Comparison of ENCODE assay signal across 9 mouse cellular contexts in the genomic region with DNA sequence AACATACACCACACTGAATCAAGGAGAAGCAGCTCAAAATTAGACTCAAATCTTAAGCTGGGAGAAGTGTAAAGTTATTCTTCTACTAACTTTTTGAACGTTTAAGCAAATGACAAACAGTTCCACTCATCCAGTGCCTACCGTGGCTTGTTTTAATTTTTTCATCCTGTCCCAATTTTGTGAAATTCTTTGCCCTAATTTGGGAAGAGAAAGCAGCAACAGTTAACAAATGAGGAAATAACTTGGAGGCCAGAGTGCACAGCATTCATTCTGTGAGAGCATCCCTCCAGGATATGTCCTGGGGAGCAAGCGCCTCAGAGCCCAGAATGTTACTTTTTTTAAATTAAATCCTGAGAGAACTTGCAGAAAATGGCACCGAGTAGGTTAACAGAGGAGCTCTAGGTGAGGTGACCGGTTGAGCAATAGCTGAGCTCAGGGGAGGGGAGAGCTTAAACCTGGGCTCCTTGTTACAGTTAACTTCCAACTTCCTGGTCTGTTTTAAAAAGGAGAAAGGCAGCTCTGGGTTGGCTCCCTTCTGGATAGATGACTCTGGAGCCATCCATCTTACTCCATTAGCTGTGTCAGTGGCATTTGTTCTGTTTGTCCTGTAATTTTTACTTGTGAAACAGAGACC. TPM values are rescaled to one million over a fixed set of nuclear protein-coding genes. Genes with fewer than 3 reads are reported as not detected.
A peak's percentile ranks its signal among the peaks of the same experiment; 100 is the strongest.
DNase-seq lines count a peak whose midpoint lies in the region; ATAC-seq and TF ChIP-seq lines count a peak whose summit lies in the region.
"Had no signal": no experiment of that assay in that cellular context is flagged by ENCODE, and none has a peak within 500 bp of the region (broad histone marks: within the 10 kb centered on the region; RNA-seq: fewer than 3 reads in every experiment).

No protein-coding gene starts in this region.

- DNase-seq in lung, embryonic 14.5 days: no peak
- no peak for DNase-seq in lung, postnatal 4 days
- no peak for DNase-seq in left cerebral cortex, adult 9 months (ENCODE audit: low spot score in 2 of 2)
- DNase-seq in adrenal gland, postnatal 10 days: no peak
- no peak for DNase-seq in kidney, postnatal 10 days
- DNase-seq: adrenal gland, postnatal 25 days had no signal

- H3K27me3 ChIP-seq in lung, embryonic 14.5 days (ENCODE audit: insufficient read depth, low read length): no peaks in the 10 kb centered on the region
- H3K27me3 ChIP-seq in limb, embryonic 13.5 days: no peaks in the 10 kb centered on the region
- no peaks in the 10 kb centered on the region for H3K27me3 ChIP-seq in stomach, embryonic 14.5 days (ENCODE audit: control insufficient read depth, insufficient read depth, low read length)

- ATAC-seq in lung, embryonic 14.5 days (ENCODE audit: insufficient read depth): no peak
- no peak for ATAC-seq in limb, embryonic 13.5 days (ENCODE audit: low FRiP score, low read depth)
- ATAC-seq in stomach, embryonic 14.5 days (ENCODE audit: insufficient number of reproducible peaks, insufficient read depth, low FRiP score, low read depth): no peak

- H3K9me3 ChIP-seq in lung, embryonic 14.5 days (ENCODE audit: low read depth, low read length): no peaks in the 10 kb centered on the region
- no peaks in the 10 kb centered on the region for H3K9me3 ChIP-seq in limb, embryonic 13.5 days
- H3K9me3 ChIP-seq in stomach, embryonic 14.5 days (ENCODE audit: control insufficient read depth, low read depth, low read length): no peaks in the 10 kb centered on the region

- H3K4me3 ChIP-seq in lung, embryonic 14.5 days (ENCODE audit: low read depth, low read length): peak overlapping the region; percentile 84
- H3K4me3 ChIP-seq in embryonic fibroblast, embryonic 13.5 days (ENCODE audit: insufficient read depth, low read length): peak overlapping the region; percentile 95
- H3K4me3 ChIP-seq in limb, embryonic 13.5 days: peak overlapping the region; percentile 88
- peak overlapping the region; percentile 77 for H3K4me3 ChIP-seq in stomach, embryonic 14.5 days (ENCODE audit: low read depth, low read length)

- TF ChIP-seq CTCF in lung, embryonic 14.5 days (IDR thresholded peaks at IDR 0.05; ENCODE audit: low read depth): no peak
- no peak for TF ChIP-seq CTCF in embryonic fibroblast, embryonic 13.5 days (IDR thresholded peaks at IDR 0.05; ENCODE audit: borderline replicate concordance, insufficient read depth, low read length)

- WGBS in lung, embryonic 14.5 days: 49% methylated on average over 5 of the region's 5 CpGs
- 63% methylated on average over 5 of the region's 5 CpGs for WGBS in limb, embryonic 13.5 days
- WGBS in stomach, embryonic 14.5 days: 54% methylated on average over 5 of the region's 5 CpGs

- H3K27ac ChIP-seq in lung, embryonic 14.5 days (ENCODE audit: low read depth): no peak overlapping the region
- peak overlapping the region; percentile 55 for H3K27ac ChIP-seq in embryonic fibroblast, embryonic 13.5 days (ENCODE audit: insufficient read depth, low read length)
- no peak overlapping the region for H3K27ac ChIP-seq in limb, embryonic 13.5 days
- H3K27ac ChIP-seq in stomach, embryonic 14.5 days (ENCODE audit: low read length): no peak overlapping the region

- H3K9ac ChIP-seq in lung, embryonic 14.5 days: peak overlapping the region; percentile 93
- peak overlapping the region; percentile 88 for H3K9ac ChIP-seq in limb, embryonic 13.5 days
- peak overlapping the region; percentile 70; the same call in 1 of the 2 replicates for H3K9ac ChIP-seq in stomach, embryonic 14.5 days (replicated peaks; ENCODE audit: low read depth, low read length)

- TF ChIP-seq POLR2A in embryonic fibroblast, embryonic 13.5 days (IDR thresholded peaks at IDR 0.05; ENCODE audit: low read depth, low read length): no peak

- peaks cover 6% of the 10 kb centered on the region; the same call in 1 of the 2 replicates for H3K4me1 ChIP-seq in lung, embryonic 14.5 days (ENCODE audit: insufficient read depth)
- no peaks in the 10 kb centered on the region; the same call in 1 of the 2 replicates for H3K4me1 ChIP-seq in embryonic fibroblast, embryonic 13.5 days (ENCODE audit: control insufficient read depth, insufficient read depth, low read length)
- peaks cover 23% of the 10 kb centered on the region for H3K4me1 ChIP-seq in limb, embryonic 13.5 days
- peaks cover 15% of the 10 kb centered on the region; the same call in 1 of the 2 replicates for H3K4me1 ChIP-seq in stomach, embryonic 14.5 days (ENCODE audit: control insufficient read depth, insufficient read depth, low read length)

- H3K36me3 ChIP-seq in lung, embryonic 14.5 days (ENCODE audit: insufficient read depth): peaks cover 39% of the 10 kb centered on the region
- peaks cover 34% of the 10 kb centered on the region for H3K36me3 ChIP-seq in limb, embryonic 13.5 days
- H3K36me3 ChIP-seq in stomach, embryonic 14.5 days (ENCODE audit: control insufficient read depth, insufficient read depth, low read length): peaks cover 21% of the 10 kb centered on the region

- H3K4me2 ChIP-seq in lung, embryonic 14.5 days: peak overlapping the region; percentile 86
- H3K4me2 ChIP-seq in limb, embryonic 13.5 days (replicated peaks): peak overlapping the region; percentile 86
- H3K4me2 ChIP-seq in stomach, embryonic 14.5 days (replicated peaks; ENCODE audit: low read depth, low read length): peak overlapping the region; percentile 50

RNA-seq across cellular contexts. Expression of gene M6pr, which starts 1.8 kb away (rescaled TPM):
- 115 and 120 TPM in 2 replicates for polyA plus RNA-seq in lung, embryonic 14.5 days (2014; fragmentation: Nextera tagmentation; extraction: Ambion mirVana)
- polyA plus RNA-seq in embryonic fibroblast, embryonic 13.5 days (2011; ENCODE audit: insufficient read length, low read depth, missing spikeins): 136 and 149 TPM in 2 replicates
- 77.6 and 79.1 TPM in 2 replicates for polyA plus RNA-seq in limb, embryonic 13.5 days (2015; fragmentation: Nextera tagmentation; extraction: Ambion mirVana)
- polyA plus RNA-seq in stomach, embryonic 14.5 days (2014; fragmentation: Nextera tagmentation; extraction: Ambion mirVana): 108 and 118 TPM in 2 replicates
- total RNA-seq in adrenal gland, postnatal 10 days (2021): 100 to 1,000 TPM; 111 to 119 TPM

RNA-seq across cellular contexts. Expression of gene Klrg1, which starts 27.6 kb away (rescaled TPM):
- polyA plus RNA-seq in lung, embryonic 14.5 days (2014; fragmentation: Nextera tagmentation; extraction: Ambion mirVana): 0.14 TPM in 1 of 2 replicates, not detected in the other
- not detected in 2 replicates for polyA plus RNA-seq in embryonic fibroblast, embryonic 13.5 days (2011; ENCODE audit: insufficient read length, low read depth, missing spikeins)
- 0.22 and 0.27 TPM in 2 replicates for polyA plus RNA-seq in limb, embryonic 13.5 days (2015; fragmentation: Nextera tagmentation; extraction: Ambion mirVana)
- not detected in 2 replicates for polyA plus RNA-seq in stomach, embryonic 14.5 days (2014; fragmentation: Nextera tagmentation; extraction: Ambion mirVana)
- under 1 TPM in 1 of 2 experiments, not detected in 1; 0.42 TPM for total RNA-seq in adrenal gland, postnatal 10 days (2021)
- total RNA-seq: adrenal gland, postnatal 25 days had no signal

RNA-seq across cellular contexts. Expression of gene Phc1, which starts 30.1 kb away (rescaled TPM):
- 23.8 and 26.8 TPM in 2 replicates for polyA plus RNA-seq in lung, embryonic 14.5 days (2014; fragmentation: Nextera tagmentation; extraction: Ambion mirVana)
- polyA plus RNA-seq in embryonic fibroblast, embryonic 13.5 days (2011; ENCODE audit: insufficient read length, low read depth, missing spikeins): 20.3 and 32.0 TPM in 2 replicates
- polyA plus RNA-seq in limb, embryonic 13.5 days (2015; fragmentation: Nextera tagmentation; extraction: Ambion mirVana): 26.1 and 28.4 TPM in 2 replicates
- 23.4 and 25.9 TPM in 2 replicates for polyA plus RNA-seq in stomach, embryonic 14.5 days (2014; fragmentation: Nextera tagmentation; extraction: Ambion mirVana)
- total RNA-seq in adrenal gland, postnatal 10 days (2021): 10 to 100 TPM; 24.3 to 29.1 TPM
